Mouse (Mus musculus) granulocyte monocyte progenitor cell, adult 5-6 weeks (primary cell): Measurements from ENCODE around the gene Abhd18. TPM values are rescaled to one million over a fixed set of nuclear protein-coding genes. Genes with fewer than 3 reads are reported as not detected.
"Not testable (repeated sequence)": the region's sequence is repeated elsewhere in the genome, so short reads cannot be mapped to it uniquely, and the experiment has no call there.

Source experiments
- ATAC-seq: replicated peaks from 2 replicates; pipeline ENCODE4 v1.8.0; 2016; ENCODE audit warnings: mild to moderate bottlenecking, moderate TSS enrichment, inconsistent platforms; ENCODE audit not compliant: poor library complexity, severe bottlenecking
- total RNA-seq, 2 experiments: library from RNA; stranded (forward) in 1 of 2; stranded (reverse) in 1 of 2; fragments of 200-712, 200-1000 nt in 1 of 2; fragments of >200 nt in 1 of 2; fragmentation: Nextera tagmentation in 1 of 2; gene quantifications; 2 replicates each; pipeline ENCODE4 v1.2.3; 2014 to 2017

Abhd18 gene
- 5.7 and 10.3 TPM in 2 replicates for total RNA-seq (2014; fragmentation: Nextera tagmentation)
- 4.8 and 9.4 TPM in 2 replicates for total RNA-seq (2017)

DNA sequence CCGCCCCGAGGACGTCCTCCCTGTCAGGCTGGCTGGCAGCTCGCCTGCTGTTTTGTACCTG lies at the start of gene Abhd18:
Gene Abhd18, plus strand, starts transcription at position 14 of the 61 bp plus-strand sequence.
- not testable (repeated sequence) for ATAC-seq

DNA sequence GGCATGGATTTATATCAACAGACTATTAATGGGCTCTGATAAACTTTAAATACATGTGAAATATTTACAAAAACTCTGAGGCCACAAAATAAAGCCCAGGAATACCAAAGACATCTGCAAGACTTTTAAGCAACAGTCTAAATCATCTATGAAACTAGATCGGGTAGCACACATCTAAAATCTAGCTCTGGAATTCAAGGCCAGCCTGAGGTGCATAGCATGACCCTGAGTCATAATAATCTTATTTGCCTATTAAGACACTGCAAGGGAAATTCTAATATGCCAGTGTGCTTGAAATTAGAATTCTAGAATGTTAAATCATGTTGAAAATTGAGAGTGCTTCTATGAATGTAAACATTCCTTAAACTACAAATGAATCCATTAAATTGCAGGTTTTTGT lies 48.7 kb upstream of the Abhd18 start:
- ATAC-seq, result no peak

DNA sequence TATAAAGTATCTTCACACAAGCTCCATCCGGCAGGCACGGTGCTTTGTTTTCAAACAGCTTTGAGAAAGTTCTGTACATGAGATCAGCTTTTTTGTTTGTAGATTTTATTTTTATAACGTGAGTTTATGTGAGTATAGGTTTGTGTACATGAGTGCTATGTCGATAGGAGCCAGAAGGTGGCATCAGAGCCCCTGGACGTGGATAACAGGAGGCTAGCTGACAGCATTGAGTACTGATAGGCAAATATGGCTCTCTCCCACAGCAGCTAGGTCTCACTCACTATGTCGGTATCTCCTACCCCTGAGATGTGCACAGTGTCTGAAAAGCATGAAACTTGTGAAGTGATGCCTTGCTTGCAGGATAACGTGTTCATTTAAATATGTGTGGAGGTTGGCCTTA lies 48.3 kb upstream of the Abhd18 start:
- ATAC-seq, result peak; percentile 68

DNA sequence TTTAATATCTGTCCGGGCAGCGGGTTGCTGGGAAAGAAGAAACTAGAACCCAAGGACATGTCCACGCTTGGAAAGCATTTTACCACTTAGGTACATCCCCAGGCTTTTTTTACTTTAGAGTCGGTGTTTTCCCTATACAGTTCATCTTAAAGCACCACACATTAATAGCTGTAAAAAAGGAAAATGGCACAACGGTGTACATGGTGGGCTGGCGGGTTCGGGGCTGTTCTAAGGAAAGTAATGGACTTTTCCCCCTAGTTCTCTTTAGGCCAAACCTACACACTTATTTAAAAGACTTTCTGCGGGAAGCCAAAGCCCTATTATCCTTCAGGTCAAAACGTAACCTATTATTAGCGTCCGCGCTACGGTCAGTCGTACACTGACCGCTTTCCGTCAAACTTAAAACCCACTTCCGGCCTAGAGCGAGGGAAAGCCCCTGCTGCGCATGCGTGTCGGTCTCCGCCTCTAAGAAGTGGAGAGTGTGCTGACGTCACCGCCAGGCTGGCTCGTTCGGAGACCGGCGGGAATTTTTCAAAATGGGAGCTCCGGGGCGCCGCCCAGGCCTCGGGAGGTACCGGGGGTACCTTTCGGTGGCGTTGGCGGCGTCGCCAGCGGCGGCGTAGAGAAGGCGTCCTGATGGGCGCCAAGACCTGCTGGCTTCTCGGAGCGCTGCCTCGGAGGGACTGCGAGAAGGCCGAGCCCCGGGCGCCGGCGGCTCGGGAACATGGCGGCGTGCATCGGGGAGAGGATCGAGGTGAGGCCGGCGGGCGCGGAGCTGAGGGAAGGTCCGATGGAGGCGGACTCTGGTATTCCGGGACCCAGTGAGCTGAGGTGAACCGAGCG lies 47.0 kb upstream of the Abhd18 start, which contains the start of gene Plk4:
Gene Plk4, plus strand, starts transcription at position 490 of the 843 bp plus-strand sequence.
- ATAC-seq, result peak; percentile 75

DNA sequence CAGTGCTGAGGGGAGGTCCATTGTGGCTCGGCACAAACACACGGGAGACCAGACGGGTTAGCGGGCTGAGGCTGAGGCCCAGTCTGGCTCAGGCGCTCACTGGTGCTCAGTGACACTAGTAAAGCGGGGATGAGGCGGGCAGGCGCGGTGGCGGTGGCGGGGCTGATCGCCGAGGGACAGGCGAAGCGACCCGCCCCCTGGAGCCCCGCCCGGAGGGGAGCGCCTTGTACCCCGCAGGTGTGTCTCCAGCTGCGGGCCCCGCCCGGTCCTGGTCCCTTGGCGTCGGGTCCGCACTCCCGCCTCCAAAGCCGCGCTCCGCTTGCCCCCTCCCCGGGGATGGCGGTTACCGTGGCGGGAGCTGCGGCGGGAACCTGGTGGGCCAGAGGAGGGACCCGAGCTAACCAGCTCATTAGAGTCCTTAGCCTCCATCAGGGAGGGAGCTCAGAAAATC lies 46.4 kb upstream of the Abhd18 start:
- peak; percentile 47 for ATAC-seq

DNA sequence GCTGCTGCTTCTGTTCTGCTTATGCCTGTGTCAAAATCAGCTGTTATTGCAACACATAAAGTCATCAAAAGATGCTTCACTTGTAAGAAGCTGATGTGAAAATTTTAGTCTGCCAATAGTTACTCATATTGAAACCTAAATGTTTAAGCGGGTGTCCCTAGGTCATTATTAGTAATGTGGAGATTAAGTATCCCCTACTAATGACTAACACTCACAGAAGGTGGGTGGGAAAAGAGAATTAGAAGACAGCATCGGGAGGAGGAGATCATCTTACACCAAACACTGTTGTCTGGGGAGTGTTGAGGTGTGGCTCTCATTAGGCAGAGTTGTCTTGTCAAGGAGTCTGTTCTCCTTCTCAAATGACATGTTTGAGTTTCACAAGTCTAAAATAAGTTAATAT lies 39.9 kb upstream of the Abhd18 start:
- no peak for ATAC-seq

DNA sequence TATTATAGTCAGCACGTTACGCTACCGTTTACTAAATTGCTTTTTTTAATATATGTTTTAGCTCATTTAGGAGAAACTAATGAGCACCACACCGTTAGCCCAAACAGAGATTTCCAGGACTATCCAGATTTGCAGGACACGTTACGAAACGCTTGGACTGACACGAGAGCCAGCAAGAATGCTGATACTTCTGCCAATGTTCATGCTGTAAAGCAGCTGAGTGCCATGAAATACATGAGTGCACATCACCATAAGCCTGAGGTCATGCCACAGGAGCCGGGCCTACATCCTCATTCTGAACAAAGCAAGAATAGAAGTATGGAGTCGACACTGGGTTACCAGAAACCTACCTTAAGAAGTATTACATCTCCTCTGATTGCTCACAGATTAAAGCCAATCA lies 38.1 kb upstream of the Abhd18 start:
- ATAC-seq, result no peak

DNA sequence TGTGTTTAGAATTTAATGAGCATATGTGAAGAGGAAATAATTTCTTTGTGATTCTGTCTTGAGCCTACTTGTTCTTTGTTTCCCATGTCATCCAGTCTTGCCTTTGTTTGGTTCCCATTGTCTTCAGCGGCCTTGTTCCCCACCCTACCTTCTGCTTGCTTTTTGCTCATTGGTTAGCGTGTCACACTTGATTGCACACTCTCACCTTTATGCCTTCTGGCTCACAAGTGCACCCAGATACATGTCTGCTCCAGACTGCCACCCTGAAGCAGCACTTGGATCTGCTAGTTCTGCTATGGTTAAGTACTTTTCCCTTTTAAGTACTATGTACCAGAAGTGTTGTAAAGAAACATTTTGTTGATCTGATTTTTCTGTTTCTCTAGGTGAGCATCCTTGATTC lies 36.9 kb upstream of the Abhd18 start:
- no peak for ATAC-seq

DNA sequence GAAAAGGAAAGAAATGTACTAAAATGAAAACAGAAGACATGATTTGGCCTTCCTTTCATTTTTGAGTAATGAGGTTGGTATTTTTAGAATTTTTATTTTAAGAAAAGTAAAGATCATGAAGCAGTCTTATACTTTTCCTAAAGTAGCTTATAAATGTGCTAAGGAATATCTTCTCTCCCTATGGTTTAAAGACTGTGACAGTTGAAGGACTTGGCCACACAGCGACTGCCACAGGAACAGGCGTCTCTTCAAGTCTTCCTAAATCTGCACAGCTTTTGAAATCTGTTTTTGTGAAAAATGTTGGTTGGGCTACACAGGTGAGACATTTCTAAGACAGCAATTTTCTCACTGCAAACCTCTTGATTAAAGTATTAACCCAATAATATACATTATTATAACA lies 33.5 kb upstream of the Abhd18 start:
- ATAC-seq, result no peak

DNA sequence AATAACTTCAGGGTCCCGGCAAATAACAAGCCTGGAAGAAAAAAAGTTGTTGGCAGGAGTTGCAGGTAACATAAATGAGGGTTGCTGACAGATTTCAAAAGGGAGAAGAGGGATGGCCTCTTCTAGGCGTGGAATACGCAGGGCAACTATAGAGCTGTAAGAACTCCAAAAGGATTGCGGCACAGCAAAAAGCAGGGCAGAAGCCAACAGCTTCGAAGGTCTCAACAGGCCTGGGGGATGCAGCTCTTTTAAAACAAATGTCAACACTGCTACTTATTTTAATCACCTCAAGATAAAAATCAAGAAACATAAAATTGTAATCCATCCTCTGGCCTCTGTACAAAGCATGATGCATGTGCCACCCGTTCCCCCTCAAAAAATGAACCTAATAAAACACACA lies 1.2 kb upstream of the Abhd18 start:
- not testable (repeated sequence) for ATAC-seq

DNA sequence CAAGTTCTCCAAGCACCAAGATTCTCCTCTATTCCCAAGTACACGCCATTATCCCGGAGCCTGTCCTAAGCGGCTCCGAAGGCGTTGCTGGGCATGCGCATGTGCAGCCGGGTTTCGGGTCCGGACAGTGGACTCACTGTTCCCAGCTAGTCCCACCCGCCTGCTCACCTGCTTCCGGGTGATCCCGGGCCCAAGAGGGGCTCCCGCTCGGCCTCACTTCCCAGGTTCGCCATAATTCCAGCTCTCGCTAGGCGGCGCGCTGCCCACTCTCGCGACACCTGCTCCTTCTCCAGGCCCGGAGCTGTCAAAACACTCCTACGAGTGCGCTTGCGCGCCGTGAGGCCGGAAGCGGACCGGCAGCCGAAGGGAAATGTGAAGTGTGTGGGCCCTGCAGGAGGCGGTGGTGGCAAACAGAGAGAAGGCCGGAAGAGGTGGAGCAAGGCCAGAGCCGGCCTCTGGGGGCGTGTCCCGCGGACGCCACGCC lies 255 bp upstream of the Abhd18 start, which contains the start of gene Mfsd8:
Gene Mfsd8, minus strand, starts transcription at position 414 of the 484 bp plus-strand sequence.
- ATAC-seq, result peak; percentile 91

DNA sequence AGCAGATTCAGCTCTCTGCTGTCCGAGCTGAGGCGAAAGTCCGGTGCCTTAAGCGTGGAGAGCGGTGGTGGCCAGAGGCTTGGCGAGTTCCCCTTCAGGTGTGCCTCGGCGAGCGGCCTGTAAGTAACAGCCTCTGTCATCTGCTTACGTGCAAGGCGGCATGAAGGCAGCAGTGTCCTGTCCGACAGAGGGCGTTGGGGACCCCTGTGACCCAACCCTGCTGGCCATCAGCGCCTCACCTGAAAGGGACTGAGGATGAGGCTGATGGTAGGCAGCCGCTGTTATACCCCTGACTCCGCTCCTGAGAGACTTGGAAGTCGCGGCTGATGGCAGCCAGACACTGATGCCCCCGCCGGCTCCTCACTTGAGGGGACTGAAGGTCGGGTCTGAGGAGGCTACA lies 248 bp downstream of the Abhd18 start:
- peak; percentile 60 for ATAC-seq

DNA sequence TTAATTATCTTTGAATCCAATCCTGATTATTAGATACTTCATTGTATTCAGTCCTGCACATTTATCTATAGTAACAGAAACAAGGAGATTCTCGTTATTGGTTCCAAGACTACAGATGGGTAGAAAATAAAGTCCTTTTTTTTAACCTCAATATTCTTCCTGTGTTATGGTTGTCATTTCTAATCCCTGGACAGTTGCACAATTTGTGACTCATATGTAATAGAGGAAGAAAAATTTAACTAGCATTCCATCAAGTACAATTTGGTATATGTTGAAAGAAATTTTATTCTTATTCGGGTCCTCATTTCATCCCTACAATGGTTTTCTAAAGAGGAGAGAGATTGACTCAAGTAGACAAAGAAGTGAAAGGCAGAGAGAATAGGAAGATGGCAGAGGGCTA lies 1.2 kb downstream of the Abhd18 start:
- not testable (repeated sequence) for ATAC-seq

DNA sequence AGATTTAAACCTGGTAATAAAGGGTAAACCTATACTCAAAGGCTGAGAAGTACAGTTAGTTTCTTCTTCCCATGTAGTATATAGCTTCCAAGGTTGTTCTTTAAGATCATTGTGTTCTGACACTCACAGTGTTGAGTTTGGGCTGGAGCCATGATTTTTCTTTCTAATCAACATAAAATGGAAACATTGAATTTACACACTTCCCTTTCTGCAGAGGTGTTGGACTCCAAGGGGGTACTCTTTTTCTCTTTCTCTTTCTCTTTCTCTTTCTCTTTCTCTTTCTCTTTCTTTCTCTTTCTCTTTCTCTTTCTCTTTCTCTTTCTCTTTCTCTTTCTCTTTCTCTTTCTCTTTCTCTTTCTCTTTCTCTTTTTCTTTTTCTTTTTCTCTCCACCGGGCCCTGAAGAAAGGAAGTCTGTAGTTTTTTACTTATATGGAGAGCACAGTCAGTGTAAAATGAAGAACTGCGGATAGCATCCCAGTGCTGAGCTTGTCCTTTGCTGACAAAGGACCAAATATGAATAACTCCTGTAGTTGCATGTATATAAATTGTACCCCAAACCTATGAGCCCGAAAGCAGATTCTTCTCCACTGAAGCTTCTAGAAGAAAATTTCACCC lies 6.5 kb downstream of the Abhd18 start:
- not testable (repeated sequence) for ATAC-seq

DNA sequence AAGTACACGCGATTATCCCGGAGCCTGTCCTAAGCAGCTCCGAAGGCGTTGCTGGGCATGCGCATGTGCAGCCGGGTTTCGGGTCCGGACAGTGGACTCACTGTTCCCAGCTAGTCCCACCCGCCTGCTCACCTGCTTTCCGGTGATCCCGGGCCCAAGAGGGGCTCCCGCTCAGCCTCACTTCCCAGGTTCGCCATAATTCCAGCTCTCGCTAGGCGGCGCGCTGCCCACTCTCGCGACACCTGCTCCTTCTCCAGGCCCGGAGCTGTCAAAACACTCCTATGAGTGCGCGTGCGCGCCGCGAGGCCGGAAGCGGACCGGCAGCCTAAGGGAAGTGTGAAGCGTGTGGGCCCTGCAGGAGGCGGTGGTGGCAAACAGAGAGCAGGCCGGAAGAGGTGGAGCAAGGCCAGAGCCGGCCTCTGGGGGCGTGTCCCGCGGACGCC lies 47.1 kb downstream of the Abhd18 start:
- ATAC-seq, result peak; percentile 97

DNA sequence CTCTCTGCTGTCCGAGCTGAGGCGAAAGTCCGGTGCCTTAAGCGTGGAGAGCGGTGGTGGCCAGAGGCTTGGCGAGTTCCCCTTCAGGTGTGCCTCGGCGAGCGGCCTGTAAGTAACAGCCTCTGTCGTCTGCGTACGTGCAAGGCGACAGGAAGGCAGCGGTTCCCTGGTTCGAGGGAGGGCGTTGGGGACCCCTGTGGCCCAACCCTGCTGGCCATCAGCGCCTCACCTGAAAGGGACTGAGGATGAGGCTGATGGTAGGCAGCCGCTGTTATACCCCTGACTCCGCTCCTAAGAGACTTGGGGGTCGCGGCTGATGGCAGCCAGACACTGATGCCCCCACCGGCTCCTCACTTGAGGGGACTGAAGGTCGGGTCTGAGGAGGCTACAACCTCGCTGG lies 47.6 kb downstream of the Abhd18 start:
- ATAC-seq, result peak; percentile 54; the same call in 1 of the 2 replicates

DNA sequence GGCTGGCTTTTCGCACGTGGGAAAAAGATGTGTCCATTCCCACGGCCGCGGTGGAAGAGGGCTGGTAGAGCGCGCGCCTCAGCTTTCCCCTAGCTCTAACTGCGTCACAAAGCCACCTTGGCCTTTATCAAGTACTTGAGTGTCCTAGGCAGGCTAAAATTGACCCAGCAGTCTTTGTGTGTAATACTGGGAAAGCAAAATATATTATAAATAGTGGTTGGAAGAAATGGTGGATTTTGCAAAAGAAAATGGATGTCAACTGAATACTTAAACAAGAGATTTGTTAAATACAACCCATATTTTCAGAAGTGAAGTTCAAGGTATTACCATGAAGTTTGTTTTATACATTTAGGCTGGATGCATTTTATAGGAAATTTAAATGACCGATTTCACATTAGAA lies 55.7 kb downstream of the Abhd18 start, which contains the start of gene 1700034I23Rik:
Gene 1700034I23Rik, minus strand, starts transcription at position 101 of the 400 bp plus-strand sequence.
- ATAC-seq, result not testable (repeated sequence)

DNA sequence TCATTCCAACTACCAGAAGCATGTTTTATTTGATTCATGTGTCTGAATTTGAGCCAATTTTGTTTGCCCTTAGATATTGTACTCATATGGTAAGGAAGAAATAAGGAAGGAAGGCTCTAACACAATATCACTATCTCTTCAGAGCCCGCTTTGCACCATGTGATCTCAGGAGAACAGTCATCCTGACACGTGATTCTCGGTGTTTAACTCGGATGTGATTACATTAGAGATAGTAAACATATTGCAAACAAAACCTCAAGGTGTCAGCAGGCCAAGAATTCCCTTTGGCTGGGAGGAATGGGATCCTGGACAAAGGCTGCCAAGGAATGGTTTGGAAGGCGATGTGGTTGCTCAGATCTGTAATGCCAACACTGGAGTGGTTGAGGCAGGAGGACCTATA lies 91.4 kb downstream of the Abhd18 start:
- ATAC-seq, result no peak

DNA sequence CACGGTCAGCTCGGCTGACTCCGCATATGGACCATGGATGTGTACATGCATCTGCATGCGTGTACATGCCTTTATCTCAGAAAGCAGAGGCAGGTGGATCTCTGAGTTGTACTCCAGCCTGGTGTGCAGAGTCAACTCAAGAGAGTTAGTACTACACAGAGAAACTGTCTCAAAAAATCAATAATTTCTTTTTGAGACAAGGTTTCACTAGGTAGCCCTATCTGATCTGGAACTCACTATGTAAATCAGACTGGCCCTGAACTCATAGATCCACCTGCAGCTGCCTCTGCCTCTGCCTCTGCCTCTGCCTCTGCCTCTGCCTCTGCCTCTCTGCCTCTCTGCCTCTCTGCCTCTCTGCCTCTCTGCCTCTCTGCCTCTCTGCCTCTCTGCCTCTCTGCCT lies 91.8 kb downstream of the Abhd18 start:
- no peak for ATAC-seq

DNA sequence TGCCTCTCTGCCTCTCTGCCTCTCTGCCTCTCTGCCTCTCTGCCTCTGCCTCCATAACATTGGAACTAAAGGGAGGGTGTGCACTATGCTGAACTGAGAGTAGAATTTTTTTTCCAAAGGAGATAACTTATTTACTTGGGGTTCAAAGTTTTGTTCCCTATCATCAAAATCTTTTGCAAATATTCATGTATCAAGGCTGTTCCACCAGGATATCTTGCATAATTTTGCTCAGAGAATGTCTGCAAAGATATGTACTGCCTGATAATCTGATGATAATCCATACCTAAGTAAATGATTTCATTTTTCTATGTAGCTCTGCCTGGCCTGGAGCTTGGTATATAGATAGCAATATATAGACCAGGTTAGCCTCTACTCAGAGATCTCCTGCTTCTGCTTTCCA lies 92.2 kb downstream of the Abhd18 start:
- no peak for ATAC-seq

DNA sequence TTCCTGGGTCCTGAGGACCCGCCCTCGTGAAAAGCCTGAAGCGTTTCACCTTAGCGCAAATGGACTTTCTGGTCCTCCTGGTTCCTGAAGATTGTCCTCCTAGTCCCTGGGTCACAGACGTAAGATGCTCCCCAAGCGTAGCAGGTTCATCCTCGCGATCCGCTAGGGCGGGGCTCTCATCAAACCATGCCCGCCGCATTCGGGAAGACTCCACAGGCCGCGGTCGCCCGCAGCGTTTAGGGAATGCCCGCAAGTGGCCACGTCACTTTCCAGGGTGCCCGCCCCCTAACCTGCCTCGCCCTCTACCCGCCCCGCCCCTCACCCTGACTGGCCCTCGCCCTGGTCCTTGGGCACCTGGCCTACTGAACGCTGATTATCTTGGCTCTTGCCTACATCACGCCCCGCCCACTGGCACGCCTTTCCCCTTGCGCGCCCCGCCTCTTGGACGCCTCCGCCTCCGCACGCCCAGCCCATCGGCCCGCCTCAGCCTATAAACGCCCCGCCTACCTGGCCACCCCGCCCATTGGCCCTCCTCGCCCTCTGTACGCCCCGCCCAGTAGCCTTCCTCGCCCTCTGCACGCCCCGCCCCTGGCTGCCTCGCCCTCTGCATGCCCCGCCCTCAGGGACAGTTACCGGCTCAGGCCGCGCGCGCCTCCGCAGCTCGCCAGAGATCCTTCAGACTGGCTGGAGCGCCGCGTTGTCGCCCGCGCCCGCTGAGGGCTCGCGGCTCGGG lies 102.6 kb downstream of the Abhd18 start, which contains the start of gene Larp1b:
Gene Larp1b, plus strand, starts transcription at position 659 of the 733 bp plus-strand sequence.
- ATAC-seq, result peak; percentile 88
